Mouse (Mus musculus) MEL-GATA-1-ER (cell line): ENCODE results near the gene Ppfibp1.

Source experiments
- DNase-seq: peaks from one replicate; pipeline ENCODE4 v3.0.0-alpha.2; 2012; ENCODE audit warnings: low read depth; ENCODE audit errors: extremely low read depth

Gene Ppfibp1

GRCm38 (mm10) chr6:146881896-146882770, 6.2 kb upstream of the Ppfibp1 start:
- no peak for DNase-seq

GRCm38 (mm10) chr6:146883426-146883825, 4.9 kb upstream of the Ppfibp1 start:
- no peak for DNase-seq

GRCm38 (mm10) chr6:146884171-146884570, 4.1 kb upstream of the Ppfibp1 start:
- no peak for DNase-seq

DNA sequence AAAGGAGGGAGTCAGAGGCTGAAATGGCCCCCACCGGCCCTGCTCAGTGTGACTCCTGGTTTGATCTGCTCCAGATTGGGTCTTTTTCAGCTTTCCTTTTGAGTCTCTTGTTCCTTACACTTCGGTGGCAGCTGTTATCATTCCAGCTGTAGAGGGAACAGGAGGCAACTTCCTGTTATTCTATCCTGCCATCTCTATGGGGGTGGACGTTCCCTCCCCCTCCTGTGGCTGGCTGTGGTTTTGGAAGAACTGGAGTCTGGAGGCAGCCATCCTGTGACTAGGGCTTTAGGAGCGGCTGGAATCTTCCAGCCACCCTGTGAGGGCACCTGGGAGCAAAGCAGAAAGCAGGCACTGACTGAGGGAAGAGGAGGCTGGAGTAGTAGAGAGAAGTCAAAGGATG, 3.4 kb upstream of the Ppfibp1 start:
- DNase-seq: no peak

- no peak for DNase-seq
These were observed 588 bp downstream of the Ppfibp1 start for GRCm38 (mm10) chr6:146888660-146889490.

DNA sequence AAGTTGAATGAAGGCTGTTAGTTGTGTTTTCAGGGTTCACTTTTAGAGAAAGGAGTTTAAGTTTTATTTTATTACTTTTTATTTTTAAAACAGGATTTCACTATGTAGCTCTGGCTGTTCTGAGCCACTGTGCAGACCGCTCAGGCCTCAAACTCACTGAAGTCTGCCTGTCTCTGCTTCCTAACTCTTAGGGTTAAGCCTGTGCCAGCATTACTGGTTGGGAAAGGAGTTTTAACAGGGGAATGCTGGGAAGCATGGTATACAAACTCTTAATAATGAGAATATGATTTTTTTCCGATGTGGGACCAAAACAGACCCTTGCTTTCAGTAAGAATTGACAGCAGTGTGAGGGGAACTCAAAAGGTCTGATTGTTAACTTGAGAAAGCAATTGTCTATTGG, 1.9 kb downstream of the Ppfibp1 start:
- DNase-seq: no peak

GRCm38 (mm10) chr6:146890633-146891032, 2.3 kb downstream of the Ppfibp1 start:
- no peak for DNase-seq

GRCm38 (mm10) chr6:146893890-146894289, 5.6 kb downstream of the Ppfibp1 start:
- DNase-seq: no peak

GRCm38 (mm10) chr6:146898709-146899108, 10.4 kb downstream of the Ppfibp1 start:
- no peak for DNase-seq

GRCm38 (mm10) chr6:146899647-146900046, 11.4 kb downstream of the Ppfibp1 start:
- DNase-seq: no peak

DNA sequence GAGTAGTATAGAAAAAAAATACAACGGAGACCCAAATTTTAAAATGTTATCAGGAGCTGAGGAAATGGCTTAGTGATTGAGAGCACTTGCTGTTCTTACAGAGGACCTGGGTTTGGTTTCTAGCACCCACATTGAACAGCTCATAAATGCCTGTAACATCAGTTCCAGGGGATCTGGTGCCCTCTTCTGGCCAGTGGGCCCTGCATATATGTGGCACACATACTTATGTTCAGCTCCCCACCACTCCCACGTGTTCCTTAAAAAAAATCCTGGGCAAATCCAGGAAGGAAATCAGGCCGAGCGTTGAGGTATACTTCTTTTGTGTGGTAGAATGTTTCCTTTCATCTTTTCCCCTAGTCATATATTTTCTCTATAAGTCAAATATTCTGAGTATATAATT, 13.6 kb downstream of the Ppfibp1 start:
- no peak for DNase-seq

DNA sequence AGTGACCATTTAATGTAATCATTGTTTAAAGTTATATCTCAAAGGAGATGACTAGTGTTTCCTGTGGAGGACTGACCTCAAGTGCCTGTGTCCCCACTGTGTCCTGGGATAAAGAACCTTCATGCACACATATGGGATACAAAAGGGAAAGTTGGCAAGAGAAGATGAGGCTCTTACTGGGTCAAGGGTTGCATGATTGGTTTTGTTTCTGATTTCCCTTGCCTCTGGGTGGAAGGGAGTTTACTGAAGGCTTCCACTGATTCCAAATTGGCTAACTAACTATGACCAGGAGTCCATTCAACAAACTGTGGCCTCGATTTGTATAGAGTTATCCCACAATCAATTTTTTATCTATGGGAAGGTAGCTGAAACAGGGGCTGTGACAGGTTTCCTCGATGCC, 15.3 kb downstream of the Ppfibp1 start:
- no peak for DNase-seq

DNA sequence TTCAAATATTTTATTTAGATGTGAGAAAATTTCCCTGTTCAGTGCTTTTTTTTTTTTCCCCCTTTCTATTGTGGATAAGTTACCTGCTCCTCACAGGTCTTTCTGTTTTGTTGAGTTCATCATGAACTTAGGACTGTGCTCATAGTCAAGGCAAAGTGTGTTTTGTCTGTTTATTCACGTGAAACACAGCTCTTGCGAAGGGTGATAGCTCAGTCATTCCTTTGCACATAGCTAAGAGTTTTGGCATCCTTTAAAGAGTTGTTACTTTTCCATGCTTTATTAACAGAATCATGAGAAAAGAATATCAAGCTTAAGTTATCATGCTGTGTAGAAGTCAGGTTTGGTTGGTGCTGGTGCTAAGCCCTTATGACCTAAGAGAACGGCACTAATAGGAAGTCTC, 16.4 kb downstream of the Ppfibp1 start:
- no peak for DNase-seq

GRCm38 (mm10) chr6:146906000-146906786, 17.9 kb downstream of the Ppfibp1 start:
- no peak for DNase-seq

- DNase-seq: no peak
These were observed 18.9 kb downstream of the Ppfibp1 start for GRCm38 (mm10) chr6:146907061-146907794.

DNA sequence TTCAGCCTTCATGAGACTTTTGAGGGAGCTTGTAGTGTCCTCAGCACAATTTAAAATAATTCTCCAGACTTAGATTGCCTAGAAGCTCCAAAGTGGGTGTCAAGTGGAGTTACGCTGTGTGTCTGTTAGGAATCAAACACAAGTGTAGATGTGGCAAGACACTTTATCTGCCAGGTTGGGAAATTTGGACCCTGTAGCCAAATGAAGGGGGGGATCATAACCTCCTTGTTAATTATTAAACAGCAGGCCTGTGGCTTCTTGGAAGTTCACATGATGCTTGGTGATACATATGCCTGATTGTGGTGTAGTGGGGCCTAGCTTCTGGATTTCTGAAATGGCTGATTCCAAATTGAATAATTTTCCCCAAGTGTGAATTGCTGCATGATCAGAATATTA, 19.5 kb downstream of the Ppfibp1 start:
- no peak for DNase-seq

GRCm38 (mm10) chr6:146908801-146909200, 20.5 kb downstream of the Ppfibp1 start:
- no peak for DNase-seq

DNA sequence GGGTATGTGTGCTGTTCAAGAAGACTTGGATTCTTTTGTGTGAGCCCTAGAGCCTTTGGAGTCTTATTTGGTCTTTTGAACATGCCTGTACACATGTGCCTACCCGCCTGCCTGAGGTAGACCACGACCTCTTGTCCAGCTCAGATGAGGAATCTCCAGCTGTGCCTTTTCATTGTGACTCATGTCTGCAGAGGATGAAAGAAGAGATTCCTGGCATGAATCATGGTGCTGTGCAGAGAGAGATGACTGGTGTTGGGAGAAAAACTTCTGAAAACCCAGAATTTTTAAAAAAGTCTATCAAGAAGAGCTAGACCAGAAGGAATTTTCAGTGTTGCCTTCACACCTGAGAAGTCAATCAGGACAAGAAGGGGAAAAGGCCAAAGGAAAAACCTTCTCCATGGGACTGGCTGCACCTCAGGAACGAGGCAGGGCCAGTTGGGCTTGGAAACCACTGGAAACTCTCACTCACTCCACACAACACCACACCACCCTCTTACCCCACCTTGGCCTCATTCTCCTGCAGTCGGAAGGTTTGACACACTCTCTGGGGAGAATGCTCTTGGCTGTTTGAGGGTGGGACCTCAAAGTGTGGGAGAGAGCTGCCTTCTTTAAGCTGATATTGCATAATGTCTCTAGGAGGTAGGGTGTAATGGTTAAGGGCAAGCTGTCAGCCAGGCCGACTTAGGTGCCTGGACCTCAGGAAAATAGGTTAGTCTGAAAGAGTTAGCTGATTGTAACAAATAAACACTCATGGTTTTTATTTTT, 21.6 kb downstream of the Ppfibp1 start:
- DNase-seq: no peak

GRCm38 (mm10) chr6:146910801-146911200, 22.5 kb downstream of the Ppfibp1 start:
- no peak for DNase-seq

DNA sequence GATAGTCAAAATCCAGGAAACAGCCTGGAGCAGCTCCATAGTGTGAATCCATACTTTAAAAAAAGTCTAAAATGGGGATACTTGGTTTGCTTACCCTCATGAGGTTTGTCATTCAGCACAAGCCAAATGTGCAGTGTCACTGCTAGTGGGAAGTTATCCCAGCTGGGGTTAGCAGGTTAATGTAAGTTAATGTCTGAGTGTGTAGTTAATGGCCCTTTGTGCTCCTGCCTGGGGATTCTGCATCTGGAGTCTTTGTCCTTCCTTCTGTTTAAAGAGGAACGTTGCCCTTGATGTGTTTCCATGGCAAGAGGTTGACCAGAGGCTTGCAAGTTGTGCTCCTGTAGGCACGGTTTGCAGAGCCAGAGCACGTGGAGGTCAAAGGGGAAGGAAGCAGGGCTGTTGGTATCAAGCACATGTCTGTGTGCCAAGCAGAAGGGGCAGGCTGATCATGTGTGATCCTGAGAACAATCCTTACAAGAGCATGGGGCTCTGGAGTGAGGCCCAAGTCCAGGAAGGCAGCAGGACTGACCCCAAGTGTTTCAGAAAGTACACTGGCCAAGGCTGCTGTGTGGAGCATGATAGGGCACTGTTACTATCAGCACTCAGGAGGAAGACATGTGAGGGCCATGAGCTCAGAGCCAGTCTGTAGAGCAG, 24.7 kb downstream of the Ppfibp1 start:
- peak; percentile 7 for DNase-seq
